Mouse (Mus musculus): Measurements from ENCODE around the gene Uqcrc1.

DNA sequence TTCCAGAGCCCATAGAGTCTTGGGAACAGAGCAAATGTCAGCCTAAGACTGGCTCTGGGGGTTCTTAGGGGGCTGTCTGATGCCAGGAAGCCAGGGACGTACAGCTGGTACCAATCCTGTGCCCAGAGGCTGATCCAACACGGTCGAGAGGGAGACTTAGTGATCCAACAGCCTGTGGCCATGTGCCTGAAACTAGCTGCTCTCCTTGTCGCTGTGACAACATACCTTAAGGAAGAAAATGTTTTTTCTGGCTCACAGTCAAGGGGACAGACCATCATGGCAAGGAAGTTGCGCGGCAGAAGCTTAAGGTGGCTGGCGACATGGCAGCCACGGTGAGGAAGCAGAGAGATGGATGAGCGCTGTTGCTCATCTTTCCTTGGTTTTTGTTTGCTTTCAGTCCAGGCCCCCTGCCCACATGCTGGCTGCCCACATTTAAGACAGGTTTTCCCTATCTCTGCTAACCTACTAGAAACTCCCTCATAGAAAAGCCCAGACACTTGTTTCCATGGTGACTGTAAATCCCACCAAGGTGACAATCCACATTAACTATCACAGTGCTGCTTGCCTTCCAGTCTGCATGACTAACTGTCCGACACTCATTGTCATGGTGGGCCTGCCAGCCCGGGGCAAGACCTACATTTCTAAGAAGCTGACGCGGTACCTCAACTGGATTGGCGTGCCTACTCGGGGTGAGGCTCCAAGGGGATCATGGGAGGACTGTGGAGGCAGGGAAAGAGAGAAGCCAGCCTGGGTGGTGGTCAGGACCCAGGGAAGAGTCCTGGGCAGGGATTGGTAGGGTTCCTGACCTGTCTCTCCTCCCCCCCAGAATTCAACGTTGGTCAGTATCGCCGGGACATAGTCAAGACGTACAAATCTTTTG, 62.1 kb downstream of the Uqcrc1 start:
- TF ChIP-seq GATA1 (IDR thresholded peaks at IDR 0.05; ENCODE audit: borderline replicate concordance, low read length) (no peak), FLI1 (IDR thresholded peaks at IDR 0.05; ENCODE audit: low read length) (no peak)
